Mouse (Mus musculus) retina, embryonic 14.5 days (tissue): Measurements from ENCODE around the gene Zic4.
A peak's percentile ranks its signal among the peaks of the same experiment; 100 is the strongest.

Experiments used
- DNase-seq: peaks from one replicate; pipeline ENCODE4 v3.0.0-alpha.2; 2015; ENCODE audit warnings: low spot score

Zic4 gene

DNA sequence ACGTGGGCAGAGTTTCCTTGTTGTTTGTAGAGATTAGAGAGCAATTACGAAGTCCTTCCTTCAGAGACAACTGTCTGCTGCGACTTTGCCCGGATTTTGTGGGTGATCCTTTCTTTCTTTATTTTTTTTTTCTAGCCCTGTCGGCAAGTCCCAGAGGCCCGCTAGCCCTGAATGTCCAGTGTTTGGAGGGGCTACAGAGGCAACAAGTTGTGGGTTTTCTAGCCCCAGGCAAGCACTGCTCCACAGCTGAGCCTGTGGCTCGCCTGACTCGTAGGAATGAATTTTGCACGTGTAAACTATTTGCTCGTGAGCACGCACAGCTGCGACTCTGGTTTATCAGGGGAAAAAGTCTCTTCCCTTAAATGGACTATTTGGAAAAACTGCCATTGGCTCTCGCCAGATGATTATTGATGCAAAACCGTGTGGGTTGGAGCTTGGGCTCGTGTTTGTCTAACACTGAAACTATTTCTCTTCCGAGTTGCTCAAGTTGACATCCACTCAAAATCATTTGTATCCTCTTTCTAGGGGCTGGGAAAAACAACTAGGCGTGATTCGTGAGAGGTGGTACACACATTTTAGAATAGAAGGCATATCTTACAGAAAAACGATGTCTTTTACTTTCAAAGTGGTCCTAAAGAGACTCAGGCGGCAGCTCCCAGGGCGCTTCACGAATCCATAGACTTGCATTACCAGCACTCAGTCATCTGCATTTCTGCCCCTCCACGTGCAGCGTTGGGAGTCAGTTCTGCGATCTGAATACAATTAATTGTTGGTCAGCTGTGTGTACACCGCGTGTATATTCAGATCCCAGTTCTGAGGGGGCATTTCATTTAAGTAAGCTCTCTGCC lies 42.9 kb downstream of the Zic4 start:
- DNase-seq, result peak; percentile 68

DNA sequence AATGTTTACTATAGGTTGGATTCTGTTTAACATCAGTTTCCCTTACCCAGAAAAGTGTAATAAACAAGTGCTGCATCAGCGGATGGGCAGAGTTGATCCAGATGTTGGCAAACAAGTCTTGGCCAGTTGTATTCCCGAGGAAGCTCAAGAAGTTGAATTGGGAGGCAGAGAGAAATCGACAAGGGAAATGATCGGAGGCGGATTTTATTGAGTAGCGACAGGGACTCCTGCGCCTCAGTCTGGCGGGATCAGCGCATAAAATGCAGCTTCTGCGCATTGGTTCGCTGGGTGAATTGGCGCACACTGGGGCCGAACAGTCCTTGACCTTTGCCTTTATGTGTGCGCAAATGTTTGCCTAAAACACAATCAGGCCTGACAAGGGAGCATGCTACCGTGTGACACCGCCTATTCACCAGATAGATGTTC lies 43.6 kb downstream of the Zic4 start:
- DNase-seq, result peak; percentile 63

DNA sequence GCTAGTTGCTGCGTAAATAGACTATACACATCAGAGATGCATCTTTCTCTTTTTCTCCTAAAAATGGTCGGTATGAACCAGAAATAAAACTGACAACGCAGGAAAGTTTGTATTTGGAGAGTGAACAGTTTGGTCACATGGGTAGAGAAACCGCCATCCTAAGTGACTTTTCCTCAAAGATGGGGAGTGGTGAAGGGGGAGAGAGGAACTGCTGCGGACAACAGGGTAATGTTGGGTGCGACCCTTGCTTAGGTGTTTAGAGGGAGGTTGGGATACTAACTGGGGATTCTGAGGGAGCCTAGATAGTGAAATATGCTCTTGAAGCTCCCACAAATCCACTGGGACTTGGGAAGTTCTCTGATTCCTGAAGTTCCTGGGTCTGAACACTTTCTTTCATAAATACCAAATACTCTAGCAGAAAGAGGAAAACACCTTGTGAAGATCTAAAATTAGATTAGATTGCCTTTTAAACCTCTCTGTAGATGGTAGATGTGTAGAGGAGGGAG lies 44.1 kb downstream of the Zic4 start:
- peak; percentile 36 for DNase-seq

DNA sequence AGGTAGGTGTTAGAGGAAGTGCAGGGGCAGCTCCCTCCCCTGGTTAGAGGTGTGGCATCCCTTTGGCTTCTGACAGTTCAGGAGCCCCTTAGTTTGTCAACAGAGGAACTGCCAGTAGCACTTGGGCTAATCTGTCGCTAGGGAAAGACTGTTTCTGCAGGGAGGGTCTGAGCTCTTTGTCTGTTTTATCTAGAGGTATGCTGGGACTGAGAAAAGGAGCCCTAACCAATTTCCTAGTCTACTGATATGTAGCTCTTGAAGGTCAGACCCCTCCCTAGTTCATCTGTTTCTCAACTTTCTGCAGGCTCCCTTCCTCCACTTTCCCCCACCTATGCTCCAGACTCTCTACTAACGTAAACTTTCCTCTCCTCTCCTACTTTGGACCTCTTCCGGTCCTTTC lies 47.6 kb downstream of the Zic4 start:
- DNase-seq, result peak; percentile 10

DNA sequence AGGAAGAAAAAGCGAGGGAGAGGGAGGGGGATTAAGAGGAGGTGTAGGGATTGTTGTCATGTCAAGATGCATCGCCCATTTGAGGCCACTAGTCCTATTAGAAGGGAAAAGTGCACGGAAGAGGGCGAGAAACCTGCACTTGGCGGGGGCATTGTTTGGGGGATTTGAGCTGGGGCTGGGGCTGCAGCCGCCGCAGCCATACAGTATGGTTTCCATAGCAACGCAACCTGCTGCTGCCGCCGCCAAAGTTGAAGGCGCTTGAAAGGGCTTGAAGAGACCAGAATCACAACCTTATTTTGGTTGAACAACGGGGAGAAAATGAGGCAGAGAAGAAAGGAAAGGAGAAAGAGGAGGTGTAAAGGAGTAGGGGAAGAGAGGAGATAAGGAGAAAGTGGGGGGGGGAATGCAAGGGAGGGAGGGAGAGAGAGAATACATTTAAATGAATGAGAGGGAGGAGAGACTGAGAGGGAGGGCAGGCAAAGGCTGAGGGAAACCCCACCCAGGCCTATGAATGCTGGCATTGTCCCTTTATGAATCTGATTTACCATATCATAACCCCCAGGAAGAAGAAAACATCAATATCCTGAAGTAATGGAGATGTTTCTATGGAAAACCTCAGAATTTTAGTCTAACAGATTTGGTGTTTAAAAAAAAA lies 51.9 kb downstream of the Zic4 start:
- DNase-seq, result peak; percentile 76

DNA sequence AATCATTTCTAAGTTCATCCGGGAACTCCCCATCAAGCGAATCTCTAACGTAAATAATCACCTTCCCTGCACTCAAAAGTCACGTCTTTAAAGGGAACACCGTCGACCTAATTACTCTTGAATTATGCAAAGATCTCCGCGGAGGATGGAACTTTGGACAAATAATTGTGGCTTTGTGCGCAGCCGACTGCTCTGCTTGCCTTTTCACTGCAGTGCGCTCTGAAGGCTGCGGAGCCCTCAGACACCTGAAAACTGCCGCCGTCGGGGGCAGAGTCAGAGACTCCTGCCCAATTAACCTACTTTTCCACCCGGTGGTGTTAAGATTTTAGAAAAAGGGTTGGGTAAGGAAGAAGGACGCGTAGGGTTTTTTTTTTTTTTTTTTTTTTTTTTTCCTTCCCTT lies 58.2 kb downstream of the Zic4 start:
- peak; percentile 29 for DNase-seq
